Mouse (Mus musculus) small intestine, adult 2 months (tissue): ENCODE measurements around the gene Gm12216.

Experiments used
- CTCF ChIP-seq: fragments of 200-500 bp; IDR thresholded peaks from 2 replicates; pipeline ENCODE4 v1.5.1; 2012; ENCODE audit warnings: low read depth, mild to moderate bottlenecking, control low read depth, inconsistent platforms, low read length, moderate library complexity, mixed read lengths; ENCODE audit not compliant: insufficient replicate concordance, insufficient read length; ENCODE audit errors: extremely low read depth
- POLR2A ChIP-seq: fragments of 200-500 bp; IDR thresholded peaks from 2 replicates; pipeline ENCODE4 v1.6.1; 2012; ENCODE audit warnings: low read depth, mild to moderate bottlenecking, control low read depth, inconsistent platforms, low read length, moderate library complexity

DNA sequence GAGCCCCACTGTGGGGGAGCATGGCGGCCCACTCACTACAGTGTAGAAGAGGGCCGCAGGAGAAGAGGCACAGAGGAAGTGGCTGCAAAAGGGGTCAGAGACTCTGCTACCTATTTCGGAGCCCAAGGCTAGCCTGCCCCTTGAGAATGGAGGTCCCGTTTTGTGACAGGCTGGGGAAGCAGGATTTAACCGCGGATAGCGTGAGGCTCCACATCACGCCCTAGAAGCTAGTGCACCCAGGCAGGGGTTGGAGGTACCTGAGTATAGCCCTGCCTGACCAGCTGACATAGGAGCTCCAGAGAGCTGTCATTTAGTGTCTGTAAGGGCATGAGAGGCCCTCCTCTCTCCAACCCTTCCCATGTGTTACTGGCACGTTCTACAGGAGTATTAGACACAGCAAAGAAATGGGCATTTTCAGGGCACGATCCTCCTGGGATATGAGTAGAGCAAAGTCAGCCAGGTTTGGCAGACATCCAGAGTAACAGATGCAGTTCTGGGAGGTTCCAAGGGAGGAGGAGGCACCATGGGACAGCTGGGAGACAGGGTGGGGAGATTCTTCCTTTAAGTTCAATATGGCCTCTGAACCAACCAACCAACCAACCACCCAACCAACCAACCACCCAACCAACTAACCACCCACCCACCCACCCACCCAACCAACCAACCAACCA, 60.9 kb downstream of the Gm12216 start:
- TF ChIP-seq CTCF, result no peak
- TF ChIP-seq POLR2A, result no peak
